Mouse (Mus musculus) lung, adult 18-20 months (tissue): ENCODE measurements around the gene Slc25a20.
"Not testable (repeated sequence)": the region's sequence is repeated elsewhere in the genome, so short reads cannot be mapped to it uniquely, and the experiment has no call there.

Source experiments
- DNase-seq, 2 experiments: peaks; one replicate each; pipeline ENCODE4 v3.0.0; 2022; ENCODE audit warnings: mixed read lengths in 2 of 2

Gene Slc25a20

GRCm38 (mm10) chr9:108661677-108662612, at the start of gene Slc25a20:
TSS of gene Slc25a20 (plus strand) at chr9:108662088.
- peak; percentile 92 to 95 for DNase-seq

DNA sequence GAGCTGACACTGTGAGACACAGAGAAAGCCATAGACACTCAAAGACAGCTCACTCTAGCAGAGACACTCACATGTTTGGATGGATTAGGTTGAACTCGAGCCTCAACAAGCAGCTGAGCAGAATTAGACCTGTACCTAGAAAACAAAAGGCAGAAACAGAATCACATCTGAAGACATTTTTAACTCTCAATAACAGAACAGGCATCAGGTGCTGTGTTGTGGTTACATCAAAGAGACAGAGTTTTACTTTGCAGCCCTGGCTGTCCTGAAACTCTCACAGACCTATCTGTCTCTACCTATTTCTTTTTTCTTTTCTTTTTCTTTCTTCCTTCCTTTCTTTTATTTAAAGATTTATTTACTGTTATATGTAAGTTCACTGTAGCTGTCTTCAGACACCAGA, 44.6 kb upstream of the Slc25a20 start:
- DNase-seq = no peak

- peak; percentile 60 to 76 for DNase-seq
These were observed 35.4 kb upstream of the Slc25a20 start for GRCm38 (mm10) chr9:108626498-108626897.

DNA sequence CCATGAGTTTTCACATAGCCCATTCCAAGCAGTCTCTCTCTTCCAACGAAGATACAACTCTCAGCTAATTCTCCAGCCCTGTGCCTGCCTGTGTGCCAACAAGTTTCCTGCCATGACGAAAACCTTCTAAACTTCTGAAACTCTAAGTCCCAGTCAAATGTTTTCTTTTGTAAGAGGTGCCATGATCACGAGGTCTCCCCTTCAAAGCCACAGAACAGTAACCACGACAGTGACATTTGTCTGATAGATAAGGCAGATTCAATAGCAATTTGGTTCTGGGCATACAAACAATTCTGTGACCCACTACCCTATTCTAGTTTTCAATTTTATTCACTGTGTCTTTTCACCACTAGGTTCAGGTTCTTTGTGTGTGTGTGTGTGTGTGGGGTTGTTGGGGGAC, 33.7 kb upstream of the Slc25a20 start:
- no peak for DNase-seq

- no peak for DNase-seq
These were observed 31.2 kb upstream of the Slc25a20 start for GRCm38 (mm10) chr9:108630683-108631082.

GRCm38 (mm10) chr9:108631631-108632256, 30.1 kb upstream of the Slc25a20 start:
- DNase-seq = no peak

- no peak for DNase-seq
These were observed 29.5 kb upstream of the Slc25a20 start for GRCm38 (mm10) chr9:108632375-108632774.

DNA sequence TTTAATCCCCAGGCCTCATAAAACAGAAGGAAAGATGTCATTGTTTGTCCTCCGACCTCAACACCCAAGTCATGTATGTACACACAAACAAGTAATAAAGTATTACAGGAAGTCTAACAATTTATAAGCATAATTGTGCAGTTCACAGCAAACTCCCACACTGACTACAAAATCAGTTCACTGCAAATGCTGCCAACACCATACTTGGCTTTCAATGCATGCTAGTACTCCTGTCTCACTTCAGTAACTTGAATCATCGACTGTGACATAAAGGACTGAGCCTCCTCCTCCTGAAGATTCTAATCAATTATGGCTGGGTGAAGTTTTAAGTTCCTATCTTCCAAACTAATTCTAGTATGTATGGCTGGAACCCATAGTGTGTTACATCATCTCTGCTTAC, 28.0 kb upstream of the Slc25a20 start:
- DNase-seq = no peak

GRCm38 (mm10) chr9:108635415-108635814, 26.5 kb upstream of the Slc25a20 start:
- DNase-seq = no peak

- no peak for DNase-seq
These were observed 22.1 kb upstream of the Slc25a20 start for GRCm38 (mm10) chr9:108639825-108640224.

DNA sequence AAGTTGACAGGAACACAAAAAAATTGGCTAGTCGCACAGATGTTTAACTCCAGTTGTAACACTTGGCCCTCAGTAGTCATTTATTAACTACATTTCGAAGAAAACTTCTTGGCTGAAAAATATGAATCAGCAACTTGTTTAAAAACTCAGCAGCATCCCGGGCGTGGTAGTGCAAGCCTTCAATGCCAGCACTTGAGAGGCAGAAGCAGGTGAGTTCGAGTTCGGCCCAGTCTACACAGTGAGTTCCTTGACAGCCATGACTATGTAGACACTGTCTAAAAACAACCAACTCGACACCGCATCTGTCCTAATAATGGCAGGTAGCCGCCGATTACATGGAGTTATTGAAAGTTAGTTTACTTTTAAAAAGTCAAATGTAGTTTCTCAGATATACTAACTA, 13.7 kb upstream of the Slc25a20 start:
- DNase-seq = peak; percentile 14 to 31

DNA sequence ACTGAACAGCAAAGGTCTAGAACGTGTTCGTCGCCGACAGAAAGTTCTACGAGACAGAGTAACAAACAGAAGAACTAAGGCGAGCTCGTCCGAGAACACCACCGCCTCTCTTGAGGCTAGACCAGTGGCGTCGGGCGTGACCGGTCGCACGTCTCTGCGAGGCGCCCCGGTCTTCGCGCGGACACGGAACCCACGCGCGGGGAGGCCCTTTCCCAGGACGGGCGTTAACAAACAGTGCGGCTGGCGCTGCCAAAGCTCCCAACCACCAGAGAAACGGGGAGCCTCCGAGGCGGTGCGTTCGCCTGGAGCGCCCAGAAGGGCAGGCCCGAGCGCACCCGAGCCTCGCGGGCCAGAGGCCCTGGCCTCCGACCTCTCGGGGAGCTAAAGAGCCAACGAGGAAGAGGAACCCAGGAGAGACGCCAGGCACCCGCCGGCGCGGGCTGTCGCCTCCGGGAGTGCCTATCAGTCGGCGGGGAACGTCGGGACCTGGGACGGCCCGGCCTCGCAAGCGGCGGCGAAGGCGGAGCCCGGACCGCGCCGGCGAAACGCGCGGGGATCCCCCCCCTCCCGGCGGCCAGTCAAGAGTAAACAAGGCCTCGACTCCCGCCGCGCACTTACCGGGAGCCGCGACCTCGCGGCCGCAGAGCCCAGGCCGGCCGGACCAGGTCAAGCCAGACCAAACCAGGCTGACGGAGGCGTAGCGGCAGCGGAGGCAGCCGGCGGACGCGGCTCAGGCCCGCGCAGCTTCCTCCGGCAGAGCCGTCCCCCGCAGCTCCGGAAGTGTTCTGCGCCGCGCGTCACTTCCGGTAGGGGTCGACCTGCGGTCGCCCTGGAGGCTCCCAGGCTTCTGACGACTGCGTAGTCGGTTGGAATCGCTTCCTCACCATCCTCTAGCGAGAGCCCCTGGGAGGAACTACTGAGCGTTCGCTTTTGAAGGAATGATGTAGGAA, 13.0 kb upstream of the Slc25a20 start, which contains the start of gene Arih2:
Gene Arih2, minus strand, starts transcription at position 776 of the 950 bp plus-strand sequence.
- DNase-seq = peak; percentile 93 to 94

- no peak for DNase-seq
These were observed 12.1 kb upstream of the Slc25a20 start for GRCm38 (mm10) chr9:108649561-108650440.

GRCm38 (mm10) chr9:108654566-108655464, 7.1 kb upstream of the Slc25a20 start:
- no peak for DNase-seq

- not testable (repeated sequence) for DNase-seq
These were observed 6.0 kb upstream of the Slc25a20 start for GRCm38 (mm10) chr9:108655865-108656264.

GRCm38 (mm10) chr9:108662660-108663059, 772 bp downstream of the Slc25a20 start:
- no peak for DNase-seq

GRCm38 (mm10) chr9:108669875-108670274, 8.0 kb downstream of the Slc25a20 start:
- no peak for DNase-seq

GRCm38 (mm10) chr9:108673151-108673550, 11.3 kb downstream of the Slc25a20 start:
- no peak for DNase-seq

GRCm38 (mm10) chr9:108680026-108680425, 18.1 kb downstream of the Slc25a20 start:
- no peak for DNase-seq

DNA sequence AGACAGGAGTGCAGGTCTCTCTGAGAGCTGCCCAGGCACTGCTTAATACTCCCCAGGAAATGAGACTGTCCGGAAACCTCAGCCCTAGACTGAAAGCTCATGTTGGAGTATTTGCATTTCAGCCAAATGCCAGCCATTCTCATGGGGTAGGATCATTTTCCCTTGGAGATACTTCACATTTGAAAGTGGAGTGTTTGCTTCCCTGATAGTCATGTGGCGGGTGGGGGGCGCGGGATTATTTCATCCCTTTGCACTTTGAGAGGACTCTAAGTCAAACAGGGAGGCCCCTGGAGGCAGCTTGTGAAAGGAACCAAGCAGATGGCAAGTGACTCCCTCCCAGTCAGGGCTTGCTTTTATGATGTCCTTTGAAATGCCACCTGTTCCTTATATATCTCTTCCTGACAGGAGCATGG, 24.6 kb downstream of the Slc25a20 start:
- peak; percentile 41 to 62 for DNase-seq

DNA sequence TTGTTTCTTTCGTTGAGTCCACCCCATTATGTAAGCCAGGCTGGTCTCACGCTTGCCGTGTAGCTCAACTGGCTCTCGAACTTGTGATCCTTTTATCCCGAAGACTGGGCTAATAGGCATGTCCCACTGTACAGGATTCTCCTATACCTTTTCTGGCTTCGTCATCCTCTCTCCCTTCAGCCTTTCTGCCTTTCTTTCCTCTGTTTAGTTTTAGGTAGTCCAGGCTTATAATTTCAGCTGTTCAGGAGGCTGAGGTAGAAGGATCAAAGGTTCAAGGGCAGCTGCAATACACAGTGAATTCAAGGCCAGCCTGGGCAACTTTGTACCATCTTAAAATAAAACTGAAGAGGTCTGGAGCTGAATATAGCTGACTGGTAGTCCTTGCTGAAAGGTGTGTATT, 25.3 kb downstream of the Slc25a20 start:
- DNase-seq = no peak
